Comparison of ENCODE assay signal across 21 mouse cellular contexts in genomic region chrX:101304646-101305045, GRCm38 (mm10). TPM values are rescaled to one million over a fixed set of nuclear protein-coding genes. Genes with fewer than 3 reads are reported as not detected.
"Had no signal": no experiment of that assay in that cellular context is flagged by ENCODE, and none has a peak within 500 bp of the region (broad histone marks: within the 10 kb centered on the region; RNA-seq: fewer than 3 reads in every experiment).

No protein-coding gene starts in this region.

- H3K9ac ChIP-seq: limb, embryonic 13.5 days; liver, embryonic 14.5 days; midbrain, embryonic 15.5 days; neural tube, embryonic 13.5 days had no signal

- H3K4me2 ChIP-seq: limb, embryonic 13.5 days; midbrain, embryonic 11.5 days; neural tube, embryonic 13.5 days had no signal

- H3K27ac ChIP-seq: left cerebral cortex, adult 2 months; limb, embryonic 13.5 days; liver, embryonic 14.5 days; midbrain, embryonic 15.5 days; neural tube, embryonic 13.5 days had no signal

- H3K27me3 ChIP-seq: midbrain, embryonic 15.5 days had no signal

- H3K4me3 ChIP-seq: left cerebral cortex, adult 2 months; limb, embryonic 13.5 days; midbrain, embryonic 15.5 days; neural tube, embryonic 13.5 days had no signal

- H3K9me3 ChIP-seq: limb, embryonic 13.5 days; midbrain, embryonic 15.5 days; neural tube, embryonic 13.5 days had no signal

- H3K36me3 ChIP-seq: midbrain, embryonic 15.5 days had no signal

- ATAC-seq: midbrain, embryonic 15.5 days had no signal

- DNase-seq: kidney, adult 9 months; kidney, postnatal 10 days; kidney, postnatal 4 days; retina, postnatal 1 day; right cerebral cortex, postnatal 4 days; spleen, adult 18-20 months; thymus, adult 18-20 months; thymus, postnatal 14 days had no signal

RNA-seq across cellular contexts. Expression of gene Gm20489, which starts 35.8 kb away (rescaled TPM):
- total RNA-seq: layer of hippocampus, postnatal 25 days; left cerebral cortex, adult 2 months; left cerebral cortex, postnatal 36 days; liver, adult 2 months; megakaryocyte, adult 5-6 weeks had no signal
- polyA plus RNA-seq: limb, embryonic 13.5 days; liver, adult 2 months; liver, embryonic 14.5 days; lung, postnatal 0 days; midbrain, embryonic 11.5 days; midbrain, embryonic 15.5 days; neural tube, embryonic 13.5 days; stomach, embryonic 14.5 days; urinary bladder, adult 2 months had no signal

RNA-seq across cellular contexts. Expression of gene Gm614, which starts 40.9 kb away (rescaled TPM):
- total RNA-seq: layer of hippocampus, postnatal 25 days; left cerebral cortex, adult 2 months; left cerebral cortex, postnatal 36 days; liver, adult 2 months; megakaryocyte, adult 5-6 weeks had no signal
- polyA plus RNA-seq: limb, embryonic 13.5 days; liver, adult 2 months; liver, embryonic 14.5 days; midbrain, embryonic 11.5 days; midbrain, embryonic 15.5 days; neural tube, embryonic 13.5 days; stomach, embryonic 14.5 days had no signal
